Mouse (Mus musculus): ENCODE measurements around the gene Afap1l2. TPM values are rescaled to one million over a fixed set of nuclear protein-coding genes. Genes with fewer than 3 reads are reported as not detected.

The Afap1l2 gene
- total RNA-seq, 2 experiments from 2014 or later = 0.47 TPM; not detected in 1

GRCm38 (mm10) chr19:57010064-57010463 lies 2.0 kb upstream of the Afap1l2 start:
- no peak for ATAC-seq (replicated peaks; ENCODE audit: low FRiP score, low TSS enrichment, poor library complexity, severe bottlenecking)

GRCm38 (mm10) chr19:57009653-57010052 lies 1.6 kb upstream of the Afap1l2 start:
- no peak for ATAC-seq (replicated peaks; ENCODE audit: low FRiP score, low TSS enrichment, poor library complexity, severe bottlenecking)

- no peak for ATAC-seq (replicated peaks; ENCODE audit: low FRiP score, low TSS enrichment, poor library complexity, severe bottlenecking)
Observed at GRCm38 (mm10) chr19:57007291-57007690, 737 bp downstream of the Afap1l2 start.

- ATAC-seq (replicated peaks; ENCODE audit: low FRiP score, low TSS enrichment, poor library complexity, severe bottlenecking) = no peak
Observed at GRCm38 (mm10) chr19:57006841-57007240, 1.2 kb downstream of the Afap1l2 start.

GRCm38 (mm10) chr19:57005062-57005461 lies 3.0 kb downstream of the Afap1l2 start:
- no peak for ATAC-seq (replicated peaks; ENCODE audit: low FRiP score, low TSS enrichment, poor library complexity, severe bottlenecking)

GRCm38 (mm10) chr19:57003460-57003810 lies 4.6 kb downstream of the Afap1l2 start:
- ATAC-seq (replicated peaks; ENCODE audit: low FRiP score, low TSS enrichment, poor library complexity, severe bottlenecking) = no peak

- ATAC-seq (replicated peaks; ENCODE audit: low FRiP score, low TSS enrichment, poor library complexity, severe bottlenecking) = no peak
Observed at GRCm38 (mm10) chr19:57002741-57003459, 5.1 kb downstream of the Afap1l2 start.

GRCm38 (mm10) chr19:57001926-57002325 lies 6.1 kb downstream of the Afap1l2 start:
- no peak for ATAC-seq (replicated peaks; ENCODE audit: low FRiP score, low TSS enrichment, poor library complexity, severe bottlenecking)

- ATAC-seq (replicated peaks; ENCODE audit: low FRiP score, low TSS enrichment, poor library complexity, severe bottlenecking) = no peak
Observed at GRCm38 (mm10) chr19:57000592-57000991, 7.4 kb downstream of the Afap1l2 start.

- ATAC-seq (replicated peaks; ENCODE audit: low FRiP score, low TSS enrichment, poor library complexity, severe bottlenecking) = no peak
Observed at GRCm38 (mm10) chr19:56999781-57000180, 8.2 kb downstream of the Afap1l2 start.

GRCm38 (mm10) chr19:56998910-56999309 lies 9.1 kb downstream of the Afap1l2 start:
- no peak for ATAC-seq (replicated peaks; ENCODE audit: low FRiP score, low TSS enrichment, poor library complexity, severe bottlenecking)

- ATAC-seq (replicated peaks; ENCODE audit: low FRiP score, low TSS enrichment, poor library complexity, severe bottlenecking) = no peak
Observed at GRCm38 (mm10) chr19:56998331-56998730, 9.7 kb downstream of the Afap1l2 start.

GRCm38 (mm10) chr19:56997164-56997599 lies 10.8 kb downstream of the Afap1l2 start:
- ATAC-seq (replicated peaks; ENCODE audit: low FRiP score, low TSS enrichment, poor library complexity, severe bottlenecking) = no peak

GRCm38 (mm10) chr19:56995441-56995840 lies 12.6 kb downstream of the Afap1l2 start:
- ATAC-seq (replicated peaks; ENCODE audit: low FRiP score, low TSS enrichment, poor library complexity, severe bottlenecking) = no peak

- ATAC-seq (replicated peaks; ENCODE audit: low FRiP score, low TSS enrichment, poor library complexity, severe bottlenecking) = no peak
Observed at GRCm38 (mm10) chr19:56994653-56995052, 13.4 kb downstream of the Afap1l2 start.

- no peak for ATAC-seq (replicated peaks; ENCODE audit: low FRiP score, low TSS enrichment, poor library complexity, severe bottlenecking)
Observed at GRCm38 (mm10) chr19:56993763-56994162, 14.3 kb downstream of the Afap1l2 start.

- ATAC-seq (replicated peaks; ENCODE audit: low FRiP score, low TSS enrichment, poor library complexity, severe bottlenecking) = no peak
Observed at GRCm38 (mm10) chr19:56992978-56993545, 15.0 kb downstream of the Afap1l2 start.

GRCm38 (mm10) chr19:56990367-56991111 lies 17.5 kb downstream of the Afap1l2 start:
- ATAC-seq (replicated peaks; ENCODE audit: low FRiP score, low TSS enrichment, poor library complexity, severe bottlenecking) = no peak

- no peak for ATAC-seq (replicated peaks; ENCODE audit: low FRiP score, low TSS enrichment, poor library complexity, severe bottlenecking)
Observed at GRCm38 (mm10) chr19:56989171-56989570, 18.9 kb downstream of the Afap1l2 start.

- ATAC-seq (replicated peaks; ENCODE audit: low FRiP score, low TSS enrichment, poor library complexity, severe bottlenecking) = no peak
Observed at GRCm38 (mm10) chr19:56984229-56984628, 23.8 kb downstream of the Afap1l2 start.

- ATAC-seq (replicated peaks; ENCODE audit: low FRiP score, low TSS enrichment, poor library complexity, severe bottlenecking) = no peak
Observed at GRCm38 (mm10) chr19:56983757-56984156, 24.3 kb downstream of the Afap1l2 start.
